Mouse (Mus musculus) heart, adult 11 months (tissue): Measurements from ENCODE around the gene Iqca.

Experiments used
- DNase-seq: peaks from one replicate; pipeline ENCODE4 v3.0.0; 2022

Iqca gene

GRCm38 (mm10) chr1:90131982-90132381 lies 21.2 kb downstream of the Iqca start:
- DNase-seq: no peak

- DNase-seq: no peak
Observed at GRCm38 (mm10) chr1:90124561-90124960, 28.6 kb downstream of the Iqca start.

- no peak for DNase-seq
Observed at GRCm38 (mm10) chr1:90120706-90121105, 32.5 kb downstream of the Iqca start.

GRCm38 (mm10) chr1:90119214-90119613 lies 34.0 kb downstream of the Iqca start:
- DNase-seq: no peak

- no peak for DNase-seq
Observed at GRCm38 (mm10) chr1:90117207-90117606, 36.0 kb downstream of the Iqca start.

GRCm38 (mm10) chr1:90114586-90114985 lies 38.6 kb downstream of the Iqca start:
- no peak for DNase-seq

- DNase-seq: no peak
Observed at GRCm38 (mm10) chr1:90113655-90114244, 39.5 kb downstream of the Iqca start.

GRCm38 (mm10) chr1:90112669-90113068 lies 40.5 kb downstream of the Iqca start:
- no peak for DNase-seq

GRCm38 (mm10) chr1:90111198-90111839 lies 41.9 kb downstream of the Iqca start:
- DNase-seq: no peak

GRCm38 (mm10) chr1:90103896-90104487 lies 49.2 kb downstream of the Iqca start:
- no peak for DNase-seq

GRCm38 (mm10) chr1:90100360-90101232 lies 52.6 kb downstream of the Iqca start:
- no peak for DNase-seq

- DNase-seq: no peak
Observed at GRCm38 (mm10) chr1:90092816-90093493, 60.2 kb downstream of the Iqca start.

GRCm38 (mm10) chr1:90088192-90088990 lies 64.8 kb downstream of the Iqca start:
- no peak for DNase-seq

- DNase-seq: no peak
Observed at GRCm38 (mm10) chr1:90086461-90086860, 66.7 kb downstream of the Iqca start.

GRCm38 (mm10) chr1:90085526-90086157 lies 67.6 kb downstream of the Iqca start:
- DNase-seq: no peak

- DNase-seq: no peak
Observed at GRCm38 (mm10) chr1:90076291-90076690, 76.9 kb downstream of the Iqca start.

GRCm38 (mm10) chr1:90074779-90075178 lies 78.4 kb downstream of the Iqca start:
- no peak for DNase-seq

GRCm38 (mm10) chr1:90071812-90072580 lies 81.2 kb downstream of the Iqca start:
- DNase-seq: no peak

GRCm38 (mm10) chr1:90060599-90060998 lies 92.6 kb downstream of the Iqca start:
- DNase-seq: no peak

GRCm38 (mm10) chr1:90060054-90060453 lies 93.1 kb downstream of the Iqca start:
- DNase-seq: no peak

GRCm38 (mm10) chr1:90054991-90055390 lies 98.2 kb downstream of the Iqca start:
- no peak for DNase-seq
